Mouse (Mus musculus): ENCODE measurements around the gene Klhl30. TPM values are rescaled to one million over a fixed set of nuclear protein-coding genes. Genes with fewer than 3 reads are reported as not detected.

The Klhl30 gene
- total RNA-seq, 2 experiments from 2014 or later, result 0.09 to 0.12 TPM

DNA sequence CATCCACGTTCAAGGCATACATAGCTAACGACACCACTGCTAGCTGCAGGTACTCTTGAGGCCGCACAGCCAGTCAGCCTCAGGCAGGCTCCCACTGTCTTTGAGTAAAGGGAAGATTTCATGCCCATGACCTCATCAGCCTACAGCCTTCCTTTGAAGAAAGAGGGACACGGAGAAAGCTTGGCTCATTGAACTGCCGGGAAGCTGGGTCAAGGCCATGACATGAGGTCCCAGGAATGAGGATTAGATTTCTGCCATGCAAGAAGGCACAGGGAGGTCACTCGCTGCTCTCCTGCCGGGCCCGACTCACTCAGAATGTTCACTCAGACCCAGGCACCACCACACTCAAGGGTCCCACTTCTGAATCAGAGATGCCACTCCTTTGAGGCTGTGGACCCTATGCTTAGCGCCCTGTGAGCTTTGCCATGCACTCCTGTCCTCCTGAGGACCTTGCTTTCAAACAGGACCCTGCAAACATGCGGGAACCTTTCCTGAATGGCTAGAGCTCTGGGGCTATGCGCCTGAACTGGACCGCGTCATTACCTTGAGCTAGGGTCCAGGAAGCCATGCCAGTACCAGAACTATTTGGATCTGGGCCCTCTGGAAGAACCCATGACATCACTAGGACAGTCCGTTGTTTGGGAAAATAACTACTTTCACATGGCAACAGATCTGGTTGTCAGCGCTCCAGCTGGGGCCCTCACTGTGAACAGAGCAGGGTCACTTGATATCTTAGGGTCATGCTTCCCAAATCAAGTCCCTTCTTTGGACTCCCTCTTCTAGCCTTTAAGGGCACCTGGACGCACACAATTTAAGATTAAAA, 14.2 kb downstream of the Klhl30 start:
- DNase-seq (ENCODE audit: low spot score in 2 of 2), result no peak

- no peak for DNase-seq (ENCODE audit: low spot score in 2 of 2)
Observed at GRCm38 (mm10) chr1:91365816-91366214, 15.0 kb downstream of the Klhl30 start.

DNA sequence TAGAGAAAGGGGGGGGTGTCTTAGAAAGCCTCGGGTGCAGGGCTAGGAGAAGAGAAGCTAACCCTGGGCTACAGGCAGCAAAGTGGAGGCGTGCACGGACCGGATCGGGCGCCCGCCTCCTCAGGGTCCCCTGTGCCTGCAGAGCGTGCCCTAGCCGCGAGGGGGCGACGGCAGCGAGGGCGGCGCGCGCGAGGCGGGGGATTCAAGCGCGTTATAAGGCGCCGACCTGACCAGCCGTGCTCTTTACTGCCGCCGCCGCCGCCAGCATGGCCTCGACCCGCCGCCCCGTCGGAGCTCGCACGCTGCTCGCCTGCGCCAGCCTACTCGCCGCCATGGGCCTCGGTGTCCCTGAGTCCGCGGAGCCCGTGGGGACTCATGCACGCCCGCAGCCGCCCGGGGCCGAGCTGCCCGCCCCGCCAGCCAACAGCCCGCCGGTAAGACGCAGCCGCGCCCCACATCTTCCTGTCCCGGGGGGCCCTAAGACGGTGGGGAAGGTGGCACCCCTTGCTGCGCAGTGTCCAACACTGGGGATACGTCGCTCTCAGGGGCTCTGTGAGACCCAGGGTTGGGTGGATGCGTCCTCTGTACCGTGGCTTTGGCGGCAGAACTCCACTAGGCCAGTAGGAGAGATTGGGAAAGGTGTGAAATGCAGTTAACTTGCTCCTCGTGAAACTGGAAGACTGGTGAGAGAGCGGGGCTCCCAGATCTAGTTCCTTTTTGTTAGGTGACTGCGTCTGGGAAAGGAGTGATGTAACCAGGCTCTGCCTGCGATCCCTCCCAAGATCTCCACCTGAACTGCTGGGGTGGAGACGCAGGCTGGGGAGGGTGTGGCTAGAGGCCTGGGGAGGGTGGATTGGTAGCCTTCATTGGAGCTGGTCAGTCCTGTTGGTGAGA, 15.6 kb downstream of the Klhl30 start, which contains the start of gene Erfe:
Gene Erfe (plus strand): TSS at position 216 of the 894 bp plus-strand sequence.
- peak; percentile 28 to 38 for DNase-seq (ENCODE audit: low spot score in 2 of 2)

- no peak for DNase-seq (ENCODE audit: low spot score in 2 of 2)
Observed at GRCm38 (mm10) chr1:91367295-91367694, 16.5 kb downstream of the Klhl30 start.

DNA sequence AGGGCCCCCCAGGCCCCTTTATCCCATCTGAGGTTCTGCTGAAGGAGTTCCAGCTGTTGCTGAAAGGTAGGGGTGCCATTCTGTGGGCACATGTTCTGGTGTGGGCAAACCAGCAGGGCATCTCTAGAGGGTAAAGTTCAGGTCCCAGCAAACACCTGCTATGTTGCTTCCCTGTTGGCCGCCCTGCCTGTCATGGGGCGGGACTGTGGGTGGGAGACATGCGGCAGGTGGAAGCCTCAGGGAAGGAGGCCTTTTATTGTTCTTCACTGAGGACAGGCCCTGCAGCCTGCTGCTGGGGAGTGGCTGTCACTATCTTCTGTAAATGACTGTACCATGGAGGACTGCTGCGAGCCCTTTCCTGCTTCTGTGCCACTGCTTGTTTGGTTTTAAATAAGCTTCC, 18.6 kb downstream of the Klhl30 start:
- no peak for DNase-seq (ENCODE audit: low spot score in 2 of 2)

DNA sequence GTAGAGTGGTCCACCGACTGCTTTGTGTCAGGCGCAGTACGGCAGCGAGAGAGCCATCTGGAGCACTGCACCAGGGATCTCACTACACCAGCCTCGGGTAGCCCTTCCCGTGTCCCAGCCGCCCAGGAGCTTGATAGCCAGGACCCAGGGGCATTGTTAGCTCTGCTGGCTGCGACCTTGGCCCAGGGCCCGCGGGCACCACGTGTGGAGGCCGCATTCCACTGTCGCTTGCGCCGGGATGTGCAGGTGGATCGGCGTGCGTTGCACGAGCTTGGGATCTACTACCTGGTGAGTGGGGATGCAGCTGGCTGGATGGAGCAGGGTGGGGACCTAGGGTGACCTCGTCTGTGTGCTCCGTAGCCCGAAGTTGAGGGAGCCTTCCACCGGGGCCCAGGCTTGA, 19.2 kb downstream of the Klhl30 start:
- DNase-seq (ENCODE audit: low spot score in 2 of 2), result no peak

DNA sequence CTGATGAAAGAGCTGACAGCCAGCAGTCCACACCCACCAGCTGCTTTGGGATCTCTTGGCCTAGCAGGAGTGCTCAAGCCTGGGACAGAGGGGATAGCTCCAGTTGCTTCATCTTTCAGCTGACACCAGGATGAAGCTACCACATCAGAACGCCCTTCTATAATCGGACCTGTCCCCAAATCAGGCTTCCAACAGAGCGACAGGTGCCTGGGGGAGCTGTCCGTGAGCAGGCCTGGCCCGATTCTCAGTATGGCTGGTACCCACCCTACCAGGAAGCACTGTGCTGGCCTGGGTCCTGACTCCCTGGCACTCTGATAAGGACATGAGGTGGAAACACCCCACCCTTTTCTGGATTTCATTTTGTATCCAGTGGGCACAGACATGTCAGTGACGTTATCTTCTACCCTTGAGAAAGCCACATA, 22.6 kb downstream of the Klhl30 start:
- no peak for DNase-seq (ENCODE audit: low spot score in 2 of 2)

DNA sequence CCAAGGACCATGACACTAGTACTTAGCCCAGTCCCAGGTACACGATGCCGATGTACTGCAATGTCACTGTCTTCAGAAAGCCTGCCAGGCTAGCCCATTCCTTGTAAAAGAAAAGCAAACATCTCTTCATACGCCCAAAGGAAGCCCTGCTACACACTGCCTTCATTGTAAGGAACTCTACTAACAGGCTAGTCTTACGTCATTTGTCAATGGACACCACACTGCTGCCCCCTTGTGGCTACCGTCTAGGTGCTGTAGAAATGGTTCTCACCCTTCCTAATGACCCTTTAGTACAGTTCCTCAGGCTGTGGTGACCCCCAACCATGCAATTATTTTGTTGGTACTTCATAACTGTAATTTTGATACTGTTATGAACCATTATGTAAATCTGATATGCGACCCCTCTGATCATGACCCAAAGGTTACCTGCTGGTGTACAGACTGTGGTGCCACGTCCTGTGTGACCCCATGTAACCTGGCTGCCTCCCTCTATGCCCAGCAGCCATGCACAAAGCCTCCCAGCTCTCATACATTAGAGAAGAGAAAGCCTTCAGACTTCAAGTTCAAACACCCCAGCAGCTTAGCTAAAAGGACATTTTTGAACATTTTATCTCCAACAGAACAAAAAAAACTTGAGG, 29.8 kb downstream of the Klhl30 start:
- DNase-seq (ENCODE audit: low spot score in 2 of 2), result peak; percentile 71 to 76

DNA sequence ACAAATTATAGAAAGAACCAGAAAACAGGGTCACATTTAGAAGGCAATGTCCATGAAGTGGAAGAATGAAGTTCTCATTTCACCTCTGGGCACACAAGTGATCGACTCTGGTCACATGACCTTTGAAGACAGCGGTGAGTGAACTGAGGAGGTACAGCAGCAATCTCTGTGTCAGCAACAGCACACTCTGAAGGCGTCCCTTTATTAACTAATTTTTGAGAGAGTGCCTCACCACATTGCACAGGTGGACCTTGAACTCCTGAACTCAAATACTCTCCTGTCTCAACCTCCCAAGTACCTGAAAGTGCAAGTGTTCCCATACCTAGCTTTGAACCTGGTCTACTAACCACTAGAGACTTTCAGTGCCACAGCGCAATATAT, 30.3 kb downstream of the Klhl30 start:
- no peak for DNase-seq (ENCODE audit: low spot score in 2 of 2)

DNA sequence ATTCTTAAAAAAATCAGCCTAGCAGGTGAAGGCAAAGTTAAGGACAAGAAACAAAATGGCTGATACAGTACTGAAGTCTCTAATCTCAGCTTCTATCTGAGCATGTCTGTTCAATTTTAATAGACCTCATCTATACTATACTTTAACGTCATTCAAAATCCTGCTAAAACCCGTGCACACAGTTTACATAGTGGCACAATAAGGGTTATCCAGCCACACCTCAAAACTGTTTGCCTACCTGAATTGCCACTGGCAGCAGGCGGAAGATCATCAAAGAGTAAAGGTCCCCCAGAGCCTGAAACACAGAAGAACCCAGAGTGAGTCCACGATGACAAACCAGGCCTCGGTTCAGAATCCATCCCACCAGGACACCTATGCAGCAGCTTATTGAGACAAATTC, 39.6 kb downstream of the Klhl30 start:
- DNase-seq (ENCODE audit: low spot score in 2 of 2), result no peak

DNA sequence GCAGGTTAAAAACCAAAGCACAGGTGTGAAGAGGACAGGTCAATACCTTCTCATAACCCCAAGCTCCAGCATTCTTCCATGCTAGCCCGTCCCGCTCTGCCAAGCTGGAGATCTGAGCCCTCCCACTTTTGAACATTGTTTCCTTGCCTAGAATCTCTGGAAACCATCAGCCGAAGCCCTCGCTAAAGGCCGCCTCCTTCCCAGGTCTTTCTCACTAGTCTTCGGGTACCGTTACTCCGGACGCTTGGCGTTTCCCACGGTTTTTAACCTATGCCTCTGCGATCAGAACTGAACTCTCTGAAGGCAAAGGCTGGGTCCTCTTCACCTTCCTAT, 47.1 kb downstream of the Klhl30 start:
- no peak for DNase-seq (ENCODE audit: low spot score in 2 of 2)

DNA sequence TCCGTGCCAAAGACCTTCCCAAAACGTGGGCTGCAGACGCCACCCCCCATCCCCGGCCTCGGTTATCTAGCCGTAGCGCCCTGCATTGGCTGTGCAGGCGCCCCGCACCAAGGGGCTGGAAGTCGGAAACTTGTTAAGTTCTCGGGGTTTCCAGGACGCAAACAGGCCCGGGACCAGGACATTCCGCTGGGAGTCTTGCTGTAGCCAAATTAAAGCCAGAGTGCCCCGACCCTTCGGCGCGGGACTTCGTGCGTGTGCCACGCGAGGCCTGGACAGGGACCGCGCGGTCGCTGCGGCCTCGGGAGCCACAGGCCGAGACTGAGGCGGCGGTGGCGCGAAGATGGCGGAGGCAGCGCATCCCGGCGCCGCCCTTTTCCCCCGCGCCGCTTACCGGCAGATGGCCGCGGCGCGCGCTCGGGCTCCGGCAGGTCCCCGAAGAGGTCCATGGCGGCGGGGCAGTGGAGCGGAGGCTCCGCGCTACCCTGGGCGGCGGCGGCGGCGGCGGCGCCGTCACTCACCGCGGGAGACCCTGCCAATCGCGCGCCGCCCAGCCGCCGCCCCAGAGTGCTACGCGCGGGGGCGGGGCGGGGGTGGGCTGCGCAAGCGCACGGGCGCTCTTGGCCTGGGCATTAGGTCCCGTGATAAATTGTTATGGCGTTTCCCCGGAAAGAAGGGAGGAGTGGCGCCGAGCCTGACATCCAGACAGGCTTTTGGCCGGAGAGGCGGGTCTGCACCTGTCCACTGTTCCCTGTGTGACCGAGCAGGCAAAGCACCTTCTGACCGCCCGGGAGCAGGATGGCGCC, 47.6 kb downstream of the Klhl30 start, which contains the start of gene Ilkap:
Gene Ilkap (minus strand): TSS at position 556 of the 803 bp plus-strand sequence.
- DNase-seq (ENCODE audit: low spot score in 2 of 2), result peak; percentile 70 to 77

GRCm38 (mm10) chr1:91404976-91405375, 54.2 kb downstream of the Klhl30 start:
- DNase-seq (ENCODE audit: low spot score in 2 of 2), result no peak

DNA sequence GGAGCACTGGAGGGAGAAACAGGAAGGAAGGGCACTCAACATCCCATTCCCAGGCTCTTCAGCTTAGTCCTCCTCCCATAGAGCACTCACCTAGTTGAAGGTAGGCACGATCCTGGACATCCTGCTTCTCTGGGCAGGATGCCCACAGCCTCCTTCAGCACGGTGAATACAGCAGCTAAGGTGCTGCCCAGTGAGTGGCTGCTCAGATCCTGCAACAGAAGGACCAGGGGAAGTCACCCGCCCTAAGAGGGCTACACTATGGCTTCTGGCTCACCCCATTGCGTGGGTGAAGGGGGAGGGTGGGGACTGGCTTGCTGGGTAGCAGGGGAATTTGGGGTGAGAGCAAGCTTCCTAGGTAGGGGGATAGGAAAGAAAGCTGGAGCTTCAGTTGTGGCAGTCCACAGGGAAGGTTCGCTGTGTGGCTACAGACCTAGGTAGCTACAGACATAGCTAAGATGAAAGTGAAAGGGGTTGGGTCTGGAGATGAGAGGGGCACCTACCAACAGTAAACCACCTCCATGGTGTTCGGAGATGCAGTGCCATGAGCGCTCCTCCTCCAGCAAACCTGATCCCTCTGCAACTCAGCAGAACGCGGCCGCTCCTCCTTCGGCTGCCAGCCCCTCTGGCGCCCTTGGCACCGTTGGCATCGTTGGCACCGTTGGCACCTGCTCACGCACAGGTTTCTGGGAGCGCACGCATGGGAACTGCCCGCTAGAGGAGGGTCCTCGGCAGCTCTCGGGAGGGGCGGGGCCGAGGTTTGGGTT, 54.8 kb downstream of the Klhl30 start:
- DNase-seq (ENCODE audit: low spot score in 2 of 2), result no peak

GRCm38 (mm10) chr1:91407819-91408218, 57.0 kb downstream of the Klhl30 start:
- no peak for DNase-seq (ENCODE audit: low spot score in 2 of 2)

DNA sequence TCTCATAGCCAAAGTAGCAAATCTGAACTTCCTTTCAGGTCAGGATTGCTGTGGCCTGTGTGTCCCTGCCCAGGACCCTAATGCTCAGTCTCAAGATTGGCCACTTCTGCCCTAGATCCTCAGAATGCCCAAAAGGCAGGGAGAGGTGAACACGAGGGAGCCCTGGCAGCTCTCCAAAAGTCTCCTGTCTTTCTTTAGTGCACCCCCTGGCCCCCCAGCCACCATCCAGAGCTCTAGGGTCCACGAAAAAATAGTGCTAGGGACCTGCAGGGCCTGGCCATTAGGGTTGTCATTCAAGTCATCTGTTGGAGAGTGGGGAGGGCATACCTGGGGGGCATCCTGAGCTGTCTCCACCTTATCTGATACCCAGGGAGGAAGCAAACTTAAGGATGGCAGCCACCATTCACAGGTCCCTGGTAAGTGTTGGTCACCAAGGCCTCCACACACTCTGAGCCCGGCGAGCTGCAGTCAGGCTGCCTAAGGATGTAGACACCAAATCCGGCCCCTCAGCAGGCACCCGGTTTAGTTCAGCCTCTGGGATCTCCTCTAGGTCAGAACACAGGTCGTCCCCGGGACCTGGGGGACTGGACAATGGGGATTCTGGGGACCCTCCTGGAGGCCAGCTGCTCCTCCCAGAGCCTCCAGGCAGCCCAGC, 60.9 kb downstream of the Klhl30 start:
- no peak for DNase-seq (ENCODE audit: low spot score in 2 of 2)

Measured in layer of hippocampus, postnatal 14 days (tissue).